ENCODE assay signal across 8 mouse cellular contexts in the genomic region with DNA sequence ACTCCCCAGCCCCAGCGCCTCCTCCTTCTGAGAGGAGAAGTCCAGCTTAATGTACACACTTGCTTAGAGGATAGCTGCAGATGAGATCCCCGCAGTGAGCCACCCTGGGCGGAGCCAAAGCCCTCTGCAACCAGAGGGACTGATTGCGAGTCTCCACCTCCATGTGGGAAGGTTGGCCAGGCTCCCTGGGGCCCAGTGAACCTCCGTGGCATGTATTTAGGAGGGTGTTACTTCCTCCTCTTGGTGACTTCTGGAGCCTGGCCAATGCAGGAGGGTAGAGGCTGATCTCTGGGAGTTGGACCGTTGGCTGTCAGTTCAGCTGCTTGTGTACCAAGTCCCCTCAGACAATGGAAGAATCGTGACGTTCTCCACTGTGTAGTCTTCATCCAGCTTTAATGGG.
DNase-seq lines count a peak whose midpoint lies in the region; ATAC-seq and TF ChIP-seq lines count a peak whose summit lies in the region.

No protein-coding gene starts in this region.

- 15% methylated on average over 8 of the region's 8 CpGs for WGBS in lung, adult 2 months
- WGBS in embryonic facial prominence, embryonic 15.5 days: 49% methylated on average over 8 of the region's 8 CpGs

- peaks cover 25% of the 10 kb centered on the region for H3K4me1 ChIP-seq in lung, adult 2 months (ENCODE audit: control insufficient read depth, insufficient read depth, low read length)
- H3K4me1 ChIP-seq in embryonic facial prominence, embryonic 15.5 days: peaks cover 78% of the 10 kb centered on the region

- peak; percentile 79 to 84 for DNase-seq in lung, adult 18-20 months
- no peak for DNase-seq in lung, adult 2 months
- DNase-seq in kidney, postnatal 36 days: peak; percentile 76 to 77
- DNase-seq in frontal cortex, postnatal 14 days (ENCODE audit: low spot score in 2 of 2): no peak
- DNase-seq in gastrocnemius, adult 18-20 months (ENCODE audit: low spot score): no peak

- H3K9ac ChIP-seq in embryonic facial prominence, embryonic 15.5 days: no peak overlapping the region

- peak; percentile 49 for ATAC-seq in embryonic facial prominence, embryonic 15.5 days (ENCODE audit: insufficient number of reproducible peaks, low FRiP score, low TSS enrichment, low read depth)
- ATAC-seq in monocyte, adult 5-6 weeks (replicated peaks; ENCODE audit: insufficient number of reproducible peaks, low FRiP score, low TSS enrichment, poor library complexity, severe bottlenecking): peak; percentile 82
- ATAC-seq in erythroid progenitor cell, adult 5-6 weeks (replicated peaks; ENCODE audit: low FRiP score, poor library complexity, severe bottlenecking): no peak

- TF ChIP-seq POLR2A in lung, adult 2 months (IDR thresholded peaks at IDR 0.05; ENCODE audit: borderline replicate concordance, extremely low read depth, low read depth, low read length): no peak

- H3K4me3 ChIP-seq in lung, adult 2 months (replicated peaks; ENCODE audit: extremely low read depth, low read depth, low read length): no peak overlapping the region
- H3K4me3 ChIP-seq in embryonic facial prominence, embryonic 15.5 days (replicated peaks): no peak overlapping the region

- no peak for TF ChIP-seq CTCF in lung, adult 2 months (IDR thresholded peaks at IDR 0.05; ENCODE audit: insufficient read depth, low read length)

- 0 out of 2 replicates have a peak overlapping the region, but pooled peaks have one; percentile 5 for H3K27ac ChIP-seq in embryonic facial prominence, embryonic 15.5 days (replicated peaks)

- no peaks in the 10 kb centered on the region for H3K36me3 ChIP-seq in embryonic facial prominence, embryonic 15.5 days

- no peaks in the 10 kb centered on the region for H3K27me3 ChIP-seq in embryonic facial prominence, embryonic 15.5 days

- no peak overlapping the region for H3K4me2 ChIP-seq in embryonic facial prominence, embryonic 15.5 days (replicated peaks)

- H3K9me3 ChIP-seq in embryonic facial prominence, embryonic 15.5 days (replicated peaks): no peaks in the 10 kb centered on the region

Comparison
In these comparisons a context has a peak if more than half of its experiments do, and no peak if none do; other contexts are left out.
1. DNase-seq: peak in lung, adult 18-20 months (2 of 2) and kidney, postnatal 36 days (2 of 2); none in lung, adult 2 months (single experiment), frontal cortex, postnatal 14 days (0 of 2) and gastrocnemius, adult 18-20 months (single experiment).